Mouse (Mus musculus) hindlimb bud, embryonic 11.5 days (tissue): ENCODE results near the gene Ctcfl.

ENCODE experiments used
- DNase-seq: peaks from one replicate; pipeline ENCODE4 v3.0.0-alpha.2; 2012; ENCODE audit warnings: low read depth, low spot score; ENCODE audit errors: extremely low spot score

The Ctcfl gene

GRCm38 (mm10) chr2:173084871-173085270 lies 34.5 kb downstream of the Ctcfl start:
- no peak for DNase-seq

GRCm38 (mm10) chr2:173083712-173084475 lies 35.4 kb downstream of the Ctcfl start:
- DNase-seq: no peak

- no peak for DNase-seq
Measured at GRCm38 (mm10) chr2:173083106-173083505, 36.2 kb downstream of the Ctcfl start.

GRCm38 (mm10) chr2:173082706-173083105 lies 36.6 kb downstream of the Ctcfl start:
- no peak for DNase-seq

GRCm38 (mm10) chr2:173080785-173081241 lies 38.5 kb downstream of the Ctcfl start:
- peak; percentile 64 for DNase-seq

GRCm38 (mm10) chr2:173079766-173080549 lies 39.4 kb downstream of the Ctcfl start:
- no peak for DNase-seq

GRCm38 (mm10) chr2:173076921-173077320 lies 42.4 kb downstream of the Ctcfl start:
- no peak for DNase-seq

- no peak for DNase-seq
Measured at GRCm38 (mm10) chr2:173073666-173074065, 45.7 kb downstream of the Ctcfl start.

GRCm38 (mm10) chr2:173072948-173073347 lies 46.4 kb downstream of the Ctcfl start:
- DNase-seq: no peak

- no peak for DNase-seq
Measured at GRCm38 (mm10) chr2:173064864-173065263, 54.5 kb downstream of the Ctcfl start.

GRCm38 (mm10) chr2:173063219-173063618 lies 56.1 kb downstream of the Ctcfl start:
- DNase-seq: no peak

GRCm38 (mm10) chr2:173061443-173062351 lies 57.6 kb downstream of the Ctcfl start:
- no peak for DNase-seq

GRCm38 (mm10) chr2:173060450-173060849 lies 58.9 kb downstream of the Ctcfl start:
- DNase-seq: no peak

- DNase-seq: no peak
Measured at GRCm38 (mm10) chr2:173058263-173058662, 61.1 kb downstream of the Ctcfl start.

- DNase-seq: no peak
Measured at GRCm38 (mm10) chr2:173057623-173058022, 61.7 kb downstream of the Ctcfl start.

- no peak for DNase-seq
Measured at GRCm38 (mm10) chr2:173056882-173057315, 62.4 kb downstream of the Ctcfl start.

- DNase-seq: no peak
Measured at GRCm38 (mm10) chr2:173056303-173056881, 62.9 kb downstream of the Ctcfl start.

- no peak for DNase-seq
Measured at GRCm38 (mm10) chr2:173053846-173054245, 65.5 kb downstream of the Ctcfl start.

GRCm38 (mm10) chr2:173052881-173053280 lies 66.4 kb downstream of the Ctcfl start:
- DNase-seq: no peak

- no peak for DNase-seq
Measured at GRCm38 (mm10) chr2:173050604-173051382, 68.5 kb downstream of the Ctcfl start.
